Mouse (Mus musculus) kidney, embryonic 16.5 days (tissue): ENCODE results near the gene E2f1. TPM values are rescaled to one million over a fixed set of nuclear protein-coding genes. Genes with fewer than 3 reads are reported as not detected.

ENCODE experiments used
- ATAC-seq: fragments of 200-750 bp; cut with Nextera tagmentation; 2 replicates; pipeline ENCODE4 v1.8.0; 2017; ENCODE audit warnings: moderate TSS enrichment; ENCODE audit not compliant: low FRiP score, low TSS enrichment
- H3K27ac ChIP-seq: fragments of 300-500 bp; sonication (generic); 2 replicates; pipeline ENCODE4 v1.5.1; 2014; ENCODE audit warnings: low read length
- H3K27me3 ChIP-seq: fragments of 300-500 bp; sonication (generic); 2 replicates; pipeline ENCODE4 v1.6.1; 2014; ENCODE audit warnings: low read length, control low read depth, mixed read lengths; ENCODE audit not compliant: insufficient read depth
- H3K36me3 ChIP-seq: fragments of 300-500 bp; sonication (generic); 2 replicates; pipeline ENCODE4 v1.6.1; 2014; ENCODE audit warnings: low read length, control low read depth, mixed read lengths; ENCODE audit not compliant: insufficient read depth
- H3K4me1 ChIP-seq: fragments of 300-500 bp; sonication (generic); 2 replicates; pipeline ENCODE4 v1.6.1; 2014; ENCODE audit warnings: low read length, control low read depth, mixed read lengths; ENCODE audit not compliant: insufficient read depth
- H3K4me2 ChIP-seq: fragments of 300-500 bp; sonication (generic); replicated peaks from 2 replicates; pipeline ENCODE4 v1.6.1; 2014; ENCODE audit warnings: low read depth, low read length
- H3K4me3 ChIP-seq: fragments of 300-500 bp; sonication (generic); 2 replicates; pipeline ENCODE4 v1.5.1; 2014; ENCODE audit warnings: mild to moderate bottlenecking, low read length
- H3K9ac ChIP-seq: fragments of 300-500 bp; sonication (generic); replicated peaks from 2 replicates; pipeline ENCODE4 v1.6.1; 2014; ENCODE audit warnings: low read length
- H3K9me3 ChIP-seq: fragments of 300-500 bp; sonication (generic); 2 replicates; pipeline ENCODE4 v1.6.1; 2016; ENCODE audit warnings: low read length, control low read depth
- WGBS: fragments of 180-500 bp; shearing (Covaris S2); extraction: QIAGEN DNeasy Blood & Tissue Kit; methylation state at CpG from one replicate; pipeline ENCODE4 v1.1.7; 2014; 5-methylcytosine and 5-hydroxymethylcytosine counted together
- polyA plus RNA-seq: library from polyadenylated mRNA; unstranded; fragments of >200 nt; fragmentation: Nextera tagmentation; extraction: Ambion mirVana; gene quantifications from 2 replicates; pipeline ENCODE4 v1.2.1, GENCODE M21; 2015

Gene E2f1
- polyA plus RNA-seq, 1 experiment from 2014 or later, result 19.6 TPM

DNA sequence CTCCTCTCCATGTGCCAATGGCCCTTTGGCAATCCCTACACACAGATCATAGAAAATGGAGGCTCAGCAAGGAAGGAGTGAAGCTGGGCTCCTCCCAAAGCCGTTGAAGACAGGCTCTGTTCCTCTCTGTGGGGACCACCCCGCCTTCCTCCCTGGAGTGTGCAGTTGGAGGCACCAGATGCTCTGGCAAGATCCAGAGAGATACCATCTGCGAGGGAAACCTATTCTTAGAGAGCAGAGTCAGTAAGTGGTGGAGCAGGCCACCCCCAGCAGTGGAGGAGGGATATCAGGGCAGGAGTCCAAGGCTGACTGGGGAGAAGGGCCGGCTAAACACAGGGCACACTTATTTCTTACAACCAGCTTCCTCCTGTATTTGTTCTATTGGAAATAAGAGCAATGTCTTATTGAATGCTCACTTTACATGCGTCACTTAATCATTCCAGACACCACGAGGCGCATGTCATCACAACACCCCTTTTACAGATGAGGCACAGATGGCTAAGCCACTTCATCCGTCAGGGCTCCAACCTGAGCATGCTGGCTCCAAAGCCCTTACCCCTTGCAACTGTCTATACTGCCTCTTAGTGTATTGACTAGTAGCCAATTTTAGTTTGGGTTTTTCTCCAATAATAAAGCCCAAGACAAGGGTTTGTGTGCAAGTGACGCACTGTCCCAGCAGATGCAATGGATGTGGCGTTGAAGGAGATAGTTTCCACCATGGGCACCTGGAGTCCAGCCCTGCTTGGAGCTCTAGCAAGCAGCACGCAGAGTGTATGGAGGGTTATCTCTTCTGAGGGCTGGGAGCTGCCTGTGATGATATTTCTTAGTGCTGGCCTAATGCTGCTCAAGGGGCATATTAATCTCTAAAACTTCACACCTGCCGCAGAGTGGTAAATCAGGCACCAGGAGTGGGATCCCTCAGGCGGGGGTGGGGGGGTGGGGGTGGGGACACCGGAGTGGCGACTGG lies 14.5 kb upstream of the E2f1 start:
- Histone ChIP-seq H3K36me3 (peaks cover 13% of the 10 kb centered on the region), H3K4me1 (peaks cover 7% of the 10 kb centered on the region; the same call in 1 of the 2 replicates), H3K9me3 (no peaks in the 10 kb centered on the region), H3K4me3 (no peak overlapping the region), H3K27ac (no peak overlapping the region), H3K9ac (no peak overlapping the region), H3K27me3 (no peaks in the 10 kb centered on the region), H3K4me2 (no peak overlapping the region)
- no peak for ATAC-seq
- 68% methylated on average over 15 of the region's 15 CpGs for WGBS

DNA sequence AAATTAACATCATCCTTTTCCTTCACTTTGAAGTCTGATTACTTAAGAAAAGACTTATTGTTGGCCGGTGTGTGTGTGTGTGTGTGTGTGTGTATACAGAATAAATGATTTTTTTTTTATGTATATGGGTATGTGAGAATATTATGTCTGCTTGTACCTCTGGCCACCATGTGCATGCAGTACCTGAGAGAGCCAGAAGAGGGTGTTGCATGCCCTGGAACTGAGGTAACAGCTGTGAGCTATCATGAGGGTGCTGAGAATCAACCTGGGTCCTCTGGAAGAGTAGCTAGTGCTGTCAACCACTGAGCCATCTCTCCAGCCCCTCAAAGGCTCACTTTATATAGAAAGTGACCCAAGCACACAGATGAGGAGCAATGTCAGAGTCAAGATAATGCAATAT lies 11.7 kb upstream of the E2f1 start:
- Histone ChIP-seq H3K36me3 (peaks cover 1% of the 10 kb centered on the region), H3K27me3 (no peaks in the 10 kb centered on the region), H3K4me3 (no peak overlapping the region), H3K27ac (no peak overlapping the region), H3K9me3 (no peaks in the 10 kb centered on the region), H3K4me2 (no peak overlapping the region), H3K4me1 (peaks cover 13% of the 10 kb centered on the region), H3K9ac (no peak overlapping the region)
- 100% methylated on average over 1 of the region's 1 CpGs for WGBS
- no peak for ATAC-seq

DNA sequence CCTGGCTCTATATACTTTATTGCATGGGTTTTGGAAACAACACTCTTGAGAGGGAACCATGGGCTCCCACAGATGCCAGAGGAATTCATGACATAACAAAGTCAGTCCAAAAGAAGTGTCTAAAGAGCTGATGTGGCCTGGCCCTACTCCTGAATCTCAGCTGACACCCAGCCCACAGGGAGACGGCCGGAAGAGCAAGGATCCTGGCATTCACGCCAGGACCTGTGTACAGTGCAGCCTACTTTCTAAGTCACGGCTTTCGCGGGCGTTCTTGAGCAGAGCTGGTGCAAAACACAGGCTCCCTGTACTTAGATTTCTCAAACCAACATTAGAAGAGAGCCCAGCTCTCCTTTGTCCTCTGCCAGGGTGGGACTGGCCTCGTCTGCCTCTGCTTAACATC lies 10.9 kb upstream of the E2f1 start:
- Histone ChIP-seq H3K27me3 (no peaks in the 10 kb centered on the region), H3K9ac (no peak overlapping the region), H3K27ac (no peak overlapping the region), H3K36me3 (no peaks in the 10 kb centered on the region), H3K9me3 (no peaks in the 10 kb centered on the region), H3K4me1 (peaks cover 13% of the 10 kb centered on the region), H3K4me2 (no peak overlapping the region), H3K4me3 (no peak overlapping the region)
- ATAC-seq, result no peak
- 75% methylated on average over 8 of the region's 8 CpGs for WGBS

DNA sequence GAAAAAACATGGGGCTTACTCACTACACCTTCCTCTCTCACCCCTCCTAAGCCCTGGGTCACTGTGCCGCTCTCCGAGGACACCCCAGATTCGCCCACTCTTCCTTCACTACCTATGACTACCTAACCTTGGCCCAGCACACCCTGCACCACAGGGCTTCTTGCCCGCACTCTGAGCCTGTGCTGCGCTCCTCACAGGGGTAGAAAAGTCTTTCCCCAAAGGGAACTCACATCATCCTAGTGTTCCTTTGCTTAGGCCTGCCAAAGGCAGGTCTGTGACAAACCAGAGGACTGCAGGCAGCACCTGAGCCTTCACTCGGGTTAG lies 8.0 kb upstream of the E2f1 start:
- Histone ChIP-seq H3K36me3 (no peaks in the 10 kb centered on the region), H3K4me1 (peaks cover 5% of the 10 kb centered on the region; the same call in 1 of the 2 replicates), H3K9me3 (no peaks in the 10 kb centered on the region), H3K4me2 (no peak overlapping the region), H3K4me3 (no peak overlapping the region), H3K27me3 (no peaks in the 10 kb centered on the region), H3K9ac (no peak overlapping the region), H3K27ac (no peak overlapping the region)
- 88% methylated on average over 6 of the region's 6 CpGs for WGBS
- ATAC-seq, result no peak

DNA sequence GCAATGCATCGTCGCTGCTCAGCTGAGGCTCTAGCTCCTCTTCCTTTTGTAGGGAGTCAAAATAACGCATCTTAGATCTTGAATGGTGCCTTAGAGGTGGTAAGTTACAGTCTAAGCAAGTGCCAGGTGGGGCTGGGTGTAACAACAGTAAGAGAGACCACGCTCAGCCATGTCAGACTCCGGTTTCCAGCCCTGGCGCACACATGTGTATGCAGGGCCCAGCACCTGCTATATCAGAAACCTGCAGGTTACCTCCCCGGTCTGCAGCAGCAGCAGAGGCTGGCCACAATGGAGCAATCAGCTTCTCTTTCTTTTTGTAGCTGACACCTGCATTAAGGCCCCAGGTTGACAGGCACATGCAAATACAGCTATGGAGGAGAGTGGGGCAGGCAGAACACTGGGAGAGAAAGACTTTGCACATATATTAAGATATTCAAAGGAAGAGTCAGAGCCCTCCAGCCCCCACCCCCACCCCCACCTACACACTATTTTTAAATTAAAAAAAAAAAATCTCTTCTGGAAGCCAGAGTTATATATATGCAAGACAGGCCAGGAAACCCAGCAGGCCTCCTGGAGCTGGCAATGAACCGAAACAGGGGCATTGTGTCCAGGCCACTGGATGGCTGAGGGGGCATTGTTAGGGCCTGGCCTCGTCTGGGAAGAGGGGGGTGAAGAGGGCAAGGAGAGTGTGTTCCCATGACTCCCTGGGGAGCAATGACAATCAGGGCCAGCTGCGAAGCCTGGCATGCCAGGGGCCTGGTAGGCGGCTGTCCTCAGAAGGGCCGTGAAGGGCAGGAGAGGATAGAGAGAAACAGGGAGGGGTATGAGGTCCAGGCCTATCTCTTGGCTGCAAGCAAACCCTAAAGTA lies 7.4 kb upstream of the E2f1 start:
- no peak; the same call in 1 of the 2 replicates for ATAC-seq
- Histone ChIP-seq H3K9me3 (no peaks in the 10 kb centered on the region), H3K4me1 (peaks cover 5% of the 10 kb centered on the region; the same call in 1 of the 2 replicates), H3K9ac (no peak overlapping the region), H3K36me3 (no peaks in the 10 kb centered on the region), H3K4me2 (no peak overlapping the region), H3K27ac (no peak overlapping the region), H3K4me3 (no peak overlapping the region), H3K27me3 (no peaks in the 10 kb centered on the region)
- WGBS, result 54% methylated on average over 12 of the region's 12 CpGs

DNA sequence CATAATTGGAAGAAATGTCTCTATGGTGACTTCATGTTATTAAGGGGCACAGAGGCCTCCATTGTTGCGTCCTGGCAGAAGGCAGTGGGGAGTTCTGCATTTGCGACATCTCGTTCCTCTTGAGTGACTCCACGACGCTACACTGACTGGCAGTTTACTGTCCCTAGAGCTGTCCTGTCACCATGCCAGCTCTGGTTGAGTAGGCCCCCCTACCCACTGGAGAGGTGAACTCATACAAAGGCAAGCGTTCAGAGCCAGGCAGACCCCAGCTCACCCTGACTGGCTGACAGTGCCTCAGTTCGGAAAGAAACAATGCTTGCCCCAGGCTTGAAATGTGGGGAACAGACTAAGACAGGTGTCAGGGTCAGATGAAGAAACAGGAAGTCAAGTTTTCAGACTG lies 4.6 kb upstream of the E2f1 start:
- WGBS, result 57% methylated on average over 7 of the region's 7 CpGs
- no peaks in the 10 kb centered on the region for H3K9me3 ChIP-seq
- no peak overlapping the region for H3K9ac ChIP-seq
- no peak overlapping the region for H3K4me2 ChIP-seq
- H3K36me3 ChIP-seq, result no peaks in the 10 kb centered on the region
- H3K27me3 ChIP-seq, result no peaks in the 10 kb centered on the region
- H3K4me1 ChIP-seq, result peaks cover 16% of the 10 kb centered on the region
- no peak overlapping the region for H3K4me3 ChIP-seq
- no peak for ATAC-seq
- no peak overlapping the region for H3K27ac ChIP-seq

DNA sequence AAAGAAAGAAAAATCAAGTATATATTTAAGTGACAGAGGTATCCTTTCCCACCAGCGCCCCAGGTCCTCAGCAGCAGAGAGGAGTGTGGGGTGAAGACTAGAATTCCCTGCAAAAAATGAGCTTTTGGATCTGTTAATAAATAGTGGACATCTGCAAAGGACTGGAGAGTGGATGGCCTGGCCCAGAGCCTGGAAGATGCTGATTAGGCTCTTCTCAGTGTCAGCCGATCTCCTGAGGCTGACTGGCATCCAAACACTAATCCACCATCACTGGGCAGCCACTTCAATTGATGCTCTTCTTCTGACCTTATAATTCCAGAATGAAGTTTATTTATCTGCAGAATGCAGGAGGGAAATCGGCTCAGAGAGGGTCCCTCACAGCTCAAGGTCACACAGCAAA lies 3.3 kb upstream of the E2f1 start:
- Histone ChIP-seq H3K36me3 (no peaks in the 10 kb centered on the region), H3K9ac (no peak overlapping the region), H3K27ac (no peak overlapping the region), H3K27me3 (no peaks in the 10 kb centered on the region), H3K4me2 (no peak overlapping the region), H3K4me1 (peaks cover 28% of the 10 kb centered on the region), H3K9me3 (no peaks in the 10 kb centered on the region), H3K4me3 (no peak overlapping the region)
- WGBS, result 81% methylated on average over 3 of the region's 3 CpGs
- ATAC-seq, result no peak

DNA sequence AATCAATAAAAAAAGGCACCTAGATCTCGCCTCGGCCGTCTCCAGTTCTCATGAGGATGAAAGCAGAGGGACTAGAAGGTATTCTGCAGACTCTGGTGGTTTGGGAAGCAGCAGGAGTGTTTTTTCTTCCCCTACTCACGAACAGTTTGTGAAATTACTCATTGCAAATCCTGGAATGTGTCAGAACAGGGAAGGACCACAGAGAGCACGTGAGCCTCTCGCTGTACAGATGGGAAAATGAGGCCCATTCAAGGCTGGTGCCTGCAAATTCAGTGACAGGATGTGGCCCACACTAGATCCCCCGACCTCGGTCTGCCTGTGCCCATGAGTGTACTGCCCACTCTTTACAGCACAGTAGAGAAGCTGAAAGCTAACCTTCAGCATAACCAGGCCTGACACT lies 2.3 kb upstream of the E2f1 start:
- no peaks in the 10 kb centered on the region for H3K9me3 ChIP-seq
- WGBS, result 76% methylated on average over 8 of the region's 8 CpGs
- no peak overlapping the region for H3K27ac ChIP-seq
- ATAC-seq, result no peak
- H3K4me3 ChIP-seq, result no peak overlapping the region
- no peak overlapping the region for H3K9ac ChIP-seq
- no peaks in the 10 kb centered on the region for H3K27me3 ChIP-seq
- H3K4me1 ChIP-seq, result peaks cover 33% of the 10 kb centered on the region
- no peaks in the 10 kb centered on the region for H3K36me3 ChIP-seq
- no peak overlapping the region for H3K4me2 ChIP-seq

DNA sequence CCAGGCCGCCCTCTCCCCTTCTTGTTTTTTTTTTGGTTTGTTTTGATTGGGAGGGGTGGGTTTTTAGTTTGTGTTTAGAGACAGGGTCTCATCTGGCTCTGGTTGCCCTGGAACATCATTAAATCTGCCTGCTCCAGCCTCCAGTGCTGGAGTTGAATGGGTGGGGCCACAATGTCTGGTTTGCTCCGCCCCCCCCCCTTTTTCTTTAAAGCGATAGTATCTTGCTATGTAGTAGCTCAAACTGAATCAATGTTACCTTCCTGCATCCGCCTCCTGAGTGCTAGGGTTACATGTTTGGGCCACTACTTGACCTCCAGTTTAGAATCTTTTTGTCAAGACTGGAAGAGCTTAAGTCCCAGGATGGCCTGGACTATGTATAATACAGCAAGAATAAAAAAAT lies 1.6 kb upstream of the E2f1 start:
- no peak overlapping the region for H3K4me2 ChIP-seq
- no peaks in the 10 kb centered on the region for H3K9me3 ChIP-seq
- no peaks in the 10 kb centered on the region for H3K36me3 ChIP-seq
- H3K4me3 ChIP-seq, result no peak overlapping the region
- H3K27ac ChIP-seq, result no peak overlapping the region
- H3K9ac ChIP-seq, result no peak overlapping the region; the same call in 1 of the 2 replicates
- WGBS, result 82% methylated on average over 4 of the region's 4 CpGs
- H3K27me3 ChIP-seq, result no peaks in the 10 kb centered on the region
- H3K4me1 ChIP-seq, result peaks cover 37% of the 10 kb centered on the region
- ATAC-seq, result no peak
